Mouse (Mus musculus) kidney, embryonic 14.5 days (tissue): ENCODE data around the gene Gm3618. TPM values are rescaled to one million over a fixed set of nuclear protein-coding genes. Genes with fewer than 3 reads are reported as not detected.
"Not testable (repeated sequence)": the region's sequence is repeated elsewhere in the genome, so short reads cannot be mapped to it uniquely, and the experiment has no call there.

Source experiments
- ATAC-seq: fragments of 200-750 bp; cut with Nextera tagmentation; 2 replicates; pipeline ENCODE4 v1.8.0; 2017; ENCODE audit warnings: moderate number of reproducible peaks, mild to moderate bottlenecking, moderate TSS enrichment, moderate library complexity; ENCODE audit not compliant: low FRiP score, low TSS enrichment
- H3K27ac ChIP-seq: fragments of 300-500 bp; sonication (generic); 2 replicates; pipeline ENCODE4 v1.5.1; 2014; ENCODE audit warnings: low read depth, mild to moderate bottlenecking, low read length, moderate library complexity, mixed read lengths
- H3K27me3 ChIP-seq: fragments of 300-500 bp; sonication (generic); 2 replicates; pipeline ENCODE4 v1.6.1; 2014; ENCODE audit warnings: mild to moderate bottlenecking, low read length; ENCODE audit not compliant: control insufficient read depth, insufficient read depth
- H3K36me3 ChIP-seq: fragments of 300-500 bp; sonication (generic); 2 replicates; pipeline ENCODE4 v1.6.1; 2014; ENCODE audit warnings: low read length, mixed read lengths; ENCODE audit not compliant: control insufficient read depth, insufficient read depth
- H3K4me1 ChIP-seq: fragments of 300-500 bp; sonication (generic); 2 replicates; pipeline ENCODE4 v1.6.1; 2014; ENCODE audit warnings: low read length, mixed read lengths; ENCODE audit not compliant: control insufficient read depth, insufficient read depth
- H3K4me2 ChIP-seq: fragments of 300-500 bp; sonication (generic); replicated peaks from 2 replicates; pipeline ENCODE4 v1.6.1; 2014; ENCODE audit warnings: low read depth, mild to moderate bottlenecking, low read length
- H3K4me3 ChIP-seq: fragments of 300-500 bp; sonication (generic); 2 replicates; pipeline ENCODE4 v1.5.1; 2014; ENCODE audit warnings: mild to moderate bottlenecking, low read length
- H3K9ac ChIP-seq: fragments of 300-500 bp; sonication (generic); 2 replicates; pipeline ENCODE4 v1.6.1; 2014; ENCODE audit warnings: low read depth, mild to moderate bottlenecking, low read length, moderate library complexity
- H3K9me3 ChIP-seq: fragments of 300-500 bp; sonication (generic); 2 replicates; pipeline ENCODE4 v1.6.1; 2016; ENCODE audit warnings: low read length; ENCODE audit not compliant: control insufficient read depth
- WGBS: fragments of 180-500 bp; shearing (Covaris S2); extraction: QIAGEN DNeasy Blood & Tissue Kit; methylation state at CpG from one replicate; pipeline ENCODE4 v1.1.7; 2014; 5-methylcytosine and 5-hydroxymethylcytosine counted together
- polyA plus RNA-seq: library from polyadenylated mRNA; unstranded; fragments of >200 nt; fragmentation: Nextera tagmentation; extraction: Ambion mirVana; gene quantifications from 2 replicates; pipeline ENCODE4 v1.2.1, GENCODE M21; 2014

Gene Gm3618
- polyA plus RNA-seq = not detected in 2 replicates

DNA sequence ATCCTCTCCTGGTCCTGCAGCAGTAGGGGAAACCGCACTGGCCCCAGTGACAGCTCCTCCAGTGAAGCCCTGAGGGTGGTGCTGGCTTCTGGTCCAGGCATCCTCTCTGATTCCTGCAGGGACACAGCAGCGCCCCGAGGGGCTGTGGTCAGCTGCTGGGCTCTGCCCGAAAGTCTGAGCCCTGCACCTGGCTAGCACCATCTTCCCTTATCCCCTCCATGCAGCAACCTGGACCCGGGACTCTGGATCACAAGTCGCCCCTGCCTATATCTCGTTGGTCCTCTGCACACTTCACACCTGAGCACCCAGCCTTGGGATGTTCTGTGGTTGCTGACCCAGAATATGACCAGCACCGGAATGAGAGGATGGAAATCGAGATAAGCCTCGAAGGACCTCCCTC, at the start of gene Gm3618:
TSS of gene Gm3618 (minus strand) at position 101 of the 400 bp plus-strand sequence.
- WGBS = no CpG with 5 or more reads among the region's 10 CpGs
- not testable (repeated sequence) for H3K4me1 ChIP-seq, H3K36me3 ChIP-seq, H3K9ac ChIP-seq, H3K27me3 ChIP-seq, H3K4me3 ChIP-seq, H3K27ac ChIP-seq, H3K4me2 ChIP-seq, H3K9me3 ChIP-seq, ATAC-seq

DNA sequence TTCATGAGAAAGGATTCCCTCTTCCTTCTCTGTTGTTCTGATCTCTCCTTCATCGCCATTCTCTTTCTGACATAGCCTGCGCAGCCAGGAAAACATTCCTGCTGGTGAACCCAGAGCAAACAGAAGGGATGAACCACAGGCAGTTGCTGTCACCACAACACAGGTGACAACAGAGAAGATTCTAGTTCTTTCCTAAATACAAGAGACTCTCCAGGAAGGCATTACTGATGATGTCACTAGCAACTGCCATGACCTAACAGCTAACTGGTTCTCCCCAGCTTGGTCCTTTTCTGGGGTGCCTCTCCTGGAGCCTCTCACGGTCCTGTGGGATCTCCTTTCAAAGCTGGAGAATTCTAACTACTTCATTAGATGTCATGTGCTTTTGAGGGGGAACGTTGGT, 46.7 kb upstream of the Gm3618 start, which contains the start of gene Gm16440:
TSS of gene Gm16440 (minus strand) at position 101 of the 400 bp plus-strand sequence.
- H3K4me1 ChIP-seq, H3K9ac ChIP-seq, H3K4me3 ChIP-seq, H3K4me2 ChIP-seq, H3K36me3 ChIP-seq, H3K27me3 ChIP-seq, ATAC-seq, H3K27ac ChIP-seq, H3K9me3 ChIP-seq: not testable (repeated sequence)
- 90% methylated on average over 2 of the region's 4 CpGs for WGBS

- not testable (repeated sequence) for H3K4me3 ChIP-seq, H3K4me1 ChIP-seq, H3K27ac ChIP-seq, H3K9me3 ChIP-seq, H3K4me2 ChIP-seq, H3K36me3 ChIP-seq, H3K27me3 ChIP-seq, ATAC-seq, H3K9ac ChIP-seq
- WGBS = 79% methylated on average over 2 of the region's 2 CpGs
These were observed 38.7 kb downstream of the Gm3618 start, which contains the start of gene Gm21103 for GRCm38 (mm10) chr14:6304743-6305142. Gene Gm21103, minus strand, starts transcription at chr14:6304843.

DNA sequence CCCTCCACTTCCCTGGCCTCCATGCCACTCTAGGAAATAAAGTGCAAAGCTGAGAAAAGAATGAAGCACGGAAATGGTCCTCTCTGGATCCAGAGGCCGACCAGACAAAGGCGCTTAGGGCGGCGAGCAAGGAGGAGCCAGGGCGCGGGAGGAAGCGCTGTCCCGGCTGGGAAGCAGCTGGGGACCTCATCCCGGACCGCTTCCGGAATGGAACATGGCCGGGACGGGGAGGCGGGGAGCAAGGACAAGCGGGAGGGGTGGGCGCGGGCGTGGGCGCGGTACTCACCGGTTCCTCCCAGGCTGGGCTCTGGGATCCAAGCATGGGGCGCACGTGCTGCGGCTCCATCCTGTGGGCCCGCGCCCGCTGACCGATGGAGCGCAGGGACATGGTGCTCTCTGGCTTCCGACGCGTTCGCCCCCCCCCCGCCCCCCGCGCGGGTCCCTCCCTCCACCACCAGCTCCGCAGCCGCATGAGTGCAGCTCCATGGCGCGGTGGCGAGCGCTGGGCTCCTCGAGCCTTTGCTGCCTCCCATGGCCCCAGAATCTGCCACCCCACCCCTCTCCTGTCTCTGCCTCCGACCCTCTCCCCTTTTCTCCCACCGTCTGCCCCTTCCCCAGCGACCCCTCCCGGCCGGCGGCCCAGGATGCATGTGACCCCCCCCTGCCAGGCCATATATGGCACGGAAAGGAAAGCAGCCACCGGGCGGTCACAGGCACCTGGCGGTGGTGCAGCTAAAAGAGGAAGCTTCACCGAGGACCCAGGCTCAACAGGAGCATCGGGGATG, 56.4 kb downstream of the Gm3618 start, which contains the start of gene Gm3411:
TSS of gene Gm3411 (minus strand) at position 320 of the 785 bp plus-strand sequence.
- not testable (repeated sequence) for H3K27me3 ChIP-seq, H3K4me1 ChIP-seq, ATAC-seq, H3K9me3 ChIP-seq, H3K27ac ChIP-seq, H3K36me3 ChIP-seq
- peak within 1 kb of the TSS; percentile 51 for H3K4me2 ChIP-seq
- H3K4me3 ChIP-seq = peak within 1 kb of the TSS; percentile 35
- under 1% methylated on average over 37 of the region's 57 CpGs for WGBS
- H3K9ac ChIP-seq = peak within 1 kb of the TSS; percentile 23; the same call in 1 of the 2 replicates

Other genes with a start within 250 kb of the Gm3618 start
- gene Gm8206, start 249.7 kb downstream of the Gm3618 start, polyA plus RNA-seq = 0.90 and 1.2 TPM in 2 replicates
- 2.2 TPM in 2 replicates for gene Gm3468, start 235.0 kb downstream of the Gm3618 start, polyA plus RNA-seq
- not detected in 2 replicates for gene Gm3476, start 217.9 kb downstream of the Gm3618 start, polyA plus RNA-seq
- gene Gm21560, start 124.4 kb downstream of the Gm3618 start, polyA plus RNA-seq = not detected in 2 replicates
- 0.74 and 1.1 TPM in 2 replicates for gene Gm3411, start 56.4 kb downstream of the Gm3618 start, polyA plus RNA-seq
- gene Gm21103, start 38.8 kb downstream of the Gm3618 start, polyA plus RNA-seq = not detected in 2 replicates
- not detected in 2 replicates for gene Gm16440, start 46.6 kb upstream of the Gm3618 start, polyA plus RNA-seq
- 0.74 and 1.4 TPM in 2 replicates for gene Gm3591, start 68.8 kb upstream of the Gm3618 start, polyA plus RNA-seq
- not detected in 2 replicates for gene Gm3594, start 100.9 kb upstream of the Gm3618 start, polyA plus RNA-seq
- gene Gm8356, start 193.6 kb upstream of the Gm3618 start, polyA plus RNA-seq = not detected in 2 replicates
- not detected in 2 replicates for gene Gm3629, start 246.9 kb upstream of the Gm3618 start, polyA plus RNA-seq